Mouse (Mus musculus): ENCODE results near the gene Gid8. TPM values are rescaled to one million over a fixed set of nuclear protein-coding genes. Genes with fewer than 3 reads are reported as not detected.

Gid8 gene
- total and polyA plus RNA-seq, 3 experiments, result 52.8 to 65.5 TPM; not detected in 1

DNA sequence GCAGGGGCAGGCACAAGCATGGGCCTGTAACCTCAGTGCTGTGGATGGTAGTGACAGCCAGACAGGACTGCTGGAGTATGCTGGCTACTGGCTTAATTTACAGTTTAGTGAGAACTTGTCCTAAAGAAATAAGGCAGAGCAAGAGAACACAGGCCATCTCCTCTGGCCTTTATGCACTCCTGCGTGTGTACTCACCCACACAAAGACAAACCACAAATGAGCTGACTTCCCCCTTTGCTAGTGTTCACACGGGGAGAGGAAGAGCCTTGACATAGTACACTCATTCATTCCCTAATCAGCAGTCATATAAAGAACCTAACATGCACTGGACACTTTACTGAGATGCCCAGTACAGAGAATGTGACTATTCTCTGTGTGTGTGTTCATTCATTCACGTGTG, 4.9 kb upstream of the Gid8 start:
- Histone ChIP-seq H3K9ac (ENCODE audit: control insufficient read depth, low read depth, low read length, poor library complexity, severe bottlenecking) (peak overlapping the region; percentile 44), H3K27ac (ENCODE audit: control insufficient read depth, low read depth, low read length) (peak overlapping the region; percentile 93), H3K4me3 (ENCODE audit: control insufficient read depth in 1 of 2, insufficient read depth in 1 of 2, low read depth in 2 of 2, low read length in 2 of 2) (peak overlapping the region; percentile 3 to 35), H3K36me3 (ENCODE audit: control insufficient read depth in 1 of 2, insufficient read depth in 2 of 2, low read length in 2 of 2) (peaks cover 0 to 51% of the 10 kb centered on the region in 2 experiments; a peak in 2 of 4 replicates), H3K27me3 (ENCODE audit: control insufficient read depth in 1 of 2, insufficient read depth in 2 of 2, low read length in 2 of 2) (no peaks in the 10 kb centered on the region), H3K4me1 (ENCODE audit: control insufficient read depth in 1 of 2, insufficient read depth in 2 of 2, low read length in 2 of 2) (peaks cover 24 to 50% of the 10 kb centered on the region in 2 experiments), H3K9me3 (replicated peaks; ENCODE audit: insufficient read depth, low read length) (no peaks in the 10 kb centered on the region), H3K79me2 (ENCODE audit: control insufficient read depth, insufficient read depth, low read length, poor library complexity) (peaks cover 82% of the 10 kb centered on the region)
- no peak for TF ChIP-seq RAD21 (IDR thresholded peaks at IDR 0.05; ENCODE audit: low read depth, low read length)
- TF ChIP-seq RCOR1 (IDR thresholded peaks at IDR 0.05; ENCODE audit: low read depth, low read length), result peak; percentile 10; the same call in 1 of the 2 replicates
- TF ChIP-seq SMC3 (IDR thresholded peaks at IDR 0.05; ENCODE audit: low read depth, low read length), result no peak
- peak; percentile 63; the same call in 1 of the 2 replicates for TF ChIP-seq MAX (IDR thresholded peaks at IDR 0.05; ENCODE audit: low read length)
- TF ChIP-seq NRF1 (IDR thresholded peaks at IDR 0.05; ENCODE audit: insufficient read depth, low read depth, low read length, poor library complexity, severe bottlenecking), result 0 out of 2 replicates have a peak, but pooled peaks have one; percentile 8
- TF ChIP-seq USF2 (IDR thresholded peaks at IDR 0.05; ENCODE audit: borderline replicate concordance in 1 of 2, insufficient read depth in 1 of 2, low read depth in 1 of 2, low read length in 2 of 2), result no peak
- no peak for TF ChIP-seq ELF1 (IDR thresholded peaks at IDR 0.05; ENCODE audit: low read depth, low read length)
- no peak for TF ChIP-seq MYB (IDR thresholded peaks at IDR 0.05; ENCODE audit: low read depth, low read length)
- TF ChIP-seq MEF2A (IDR thresholded peaks at IDR 0.05; ENCODE audit: extremely low read depth, insufficient replicate concordance, low read depth, low read length, poor library complexity, severe bottlenecking), result no peak
- TF ChIP-seq HCFC1 (IDR thresholded peaks at IDR 0.05; ENCODE audit: low read depth, low read length), result 0 out of 2 replicates have a peak, but pooled peaks have one; percentile 11
- TF ChIP-seq SIN3A (IDR thresholded peaks at IDR 0.05; ENCODE audit: low read length), result peak; percentile 43; the same call in 1 of the 2 replicates
- TF ChIP-seq POLR2A (IDR thresholded peaks at IDR 0.05; ENCODE audit: control insufficient read depth in 1 of 2, insufficient read depth in 1 of 2, low read depth in 1 of 2, low read length in 2 of 2, poor library complexity in 1 of 2), result peak in 1 of 2 experiments; percentile 33; a peak in 1 of 4 replicates
- TF ChIP-seq ZKSCAN1 (IDR thresholded peaks at IDR 0.05; ENCODE audit: low read depth, low read length), result 0 out of 2 replicates have a peak, but pooled peaks have one; percentile 53
- TF ChIP-seq MXI1 (IDR thresholded peaks at IDR 0.05; ENCODE audit: low read depth, low read length), result peak; percentile 68
- TF ChIP-seq ETS1 (IDR thresholded peaks at IDR 0.05; ENCODE audit: low read depth, low read length), result peak; percentile 38; the same call in 1 of the 2 replicates
- TF ChIP-seq TCF12 (IDR thresholded peaks at IDR 0.05; ENCODE audit: low read depth, low read length), result no peak
- no peak for TF ChIP-seq MAFK (IDR thresholded peaks at IDR 0.05; ENCODE audit: borderline replicate concordance, low read depth, low read length)
- peak; percentile 21 to 58; a peak in 3 of 4 replicates for TF ChIP-seq EP300 (IDR thresholded peaks at IDR 0.05; ENCODE audit: low read depth in 1 of 2, low read length in 2 of 2)
- no peak for TF ChIP-seq CTCF (IDR thresholded peaks at IDR 0.05 in 2 of 3, conservative IDR thresholded peaks at IDR 0.05 in 1 of 3; ENCODE audit: control insufficient read depth in 1 of 3, insufficient read depth in 1 of 3, low read depth in 2 of 3, low read length in 3 of 3, poor library complexity in 1 of 3, severe bottlenecking in 1 of 3)
- TF ChIP-seq JUND (IDR thresholded peaks at IDR 0.05; ENCODE audit: low read depth, low read length), result 0 out of 2 replicates have a peak, but pooled peaks have one; percentile 29
- no peak for TF ChIP-seq TAL1 (IDR thresholded peaks at IDR 0.05; ENCODE audit: low read length)
- TF ChIP-seq TBP (IDR thresholded peaks at IDR 0.05; ENCODE audit: low read depth, low read length), result no peak
- TF ChIP-seq MYC (IDR thresholded peaks at IDR 0.05; ENCODE audit: low read depth, low read length), result peak; percentile 71; the same call in 1 of the 2 replicates
- peak; percentile 81 for DNase-seq (ENCODE audit: low read depth, low spot score)

Measured in MEL (cell line).